Mouse (Mus musculus) heart, embryonic 12.5 days (tissue): ENCODE measurements around the gene Tgfbi. TPM values are rescaled to one million over a fixed set of nuclear protein-coding genes. Genes with fewer than 3 reads are reported as not detected.

Source experiments
- ATAC-seq: fragments of 200-750 bp; cut with Nextera tagmentation; 2 replicates; pipeline ENCODE4 v1.8.0; 2017; ENCODE audit warnings: moderate TSS enrichment, moderate library complexity; ENCODE audit not compliant: insufficient number of reproducible peaks, low FRiP score
- H3K27ac ChIP-seq: fragments of 300-500 bp; sonication (generic); 2 replicates; pipeline ENCODE4 v1.5.1; 2016; ENCODE audit warnings: mild to moderate bottlenecking, moderate library complexity; ENCODE audit not compliant: poor library complexity, severe bottlenecking
- H3K27me3 ChIP-seq: fragments of 300-500 bp; sonication (generic); replicated peaks from 2 replicates; pipeline ENCODE4 v1.6.1; 2016; ENCODE audit warnings: mild to moderate bottlenecking, moderate library complexity
- H3K36me3 ChIP-seq: fragments of 300-500 bp; sonication (generic); 2 replicates; pipeline ENCODE4 v1.6.1; 2016; ENCODE audit warnings: mild to moderate bottlenecking, moderate library complexity
- H3K4me1 ChIP-seq: fragments of 300-500 bp; sonication (generic); replicated peaks from 2 replicates; pipeline ENCODE4 v1.6.1; 2016; ENCODE audit warnings: mild to moderate bottlenecking
- H3K4me2 ChIP-seq: fragments of 300-500 bp; sonication (generic); 2 replicates; pipeline ENCODE4 v1.6.1; 2016; ENCODE audit warnings: mild to moderate bottlenecking, moderate library complexity
- H3K4me3 ChIP-seq: fragments of 300-500 bp; sonication (generic); 2 replicates; pipeline ENCODE4 v1.5.1; 2016; ENCODE audit warnings: mild to moderate bottlenecking
- H3K9ac ChIP-seq: fragments of 300-500 bp; sonication (generic); 2 replicates; pipeline ENCODE4 v1.6.1; 2016; ENCODE audit warnings: mild to moderate bottlenecking, moderate library complexity
- H3K9me3 ChIP-seq: fragments of 300-500 bp; sonication (generic); replicated peaks from 2 replicates; pipeline ENCODE4 v1.6.1; 2016; ENCODE audit warnings: mild to moderate bottlenecking, moderate library complexity
- WGBS: fragments of 180-500 bp; shearing (Covaris S2); methylation state at CpG from one replicate; pipeline ENCODE4 v1.1.7; 2016; 5-methylcytosine and 5-hydroxymethylcytosine counted together
- polyA plus RNA-seq: library from polyadenylated mRNA; unstranded; fragments of >200 nt; fragmentation: Nextera tagmentation; extraction: Ambion mirVana; gene quantifications from 2 replicates; pipeline ENCODE4 v1.2.1, GENCODE M21; 2016

Gene Tgfbi
- polyA plus RNA-seq, 1 experiment from 2014 or later = 107 TPM

- no peak overlapping the region for H3K9ac ChIP-seq
- no peak overlapping the region for H3K4me2 ChIP-seq
- H3K36me3 ChIP-seq = no peaks in the 10 kb centered on the region
- no peaks in the 10 kb centered on the region for H3K27me3 ChIP-seq
- ATAC-seq = no peak
- no peak overlapping the region for H3K4me3 ChIP-seq
- no peak overlapping the region for H3K27ac ChIP-seq
- H3K4me1 ChIP-seq = peaks cover 26% of the 10 kb centered on the region
- no peaks in the 10 kb centered on the region; the same call in 1 of the 2 replicates for H3K9me3 ChIP-seq
- WGBS = 77% methylated on average over 6 of the region's 6 CpGs
These were observed 49.6 kb downstream of the Tgfbi start for GRCm38 (mm10) chr13:56658931-56659330.

- Histone ChIP-seq H3K4me2 (peak overlapping the region; percentile 20), H3K27ac (peak overlapping the region; percentile 92), H3K9ac (peak overlapping the region; percentile 51; the same call in 1 of the 2 replicates), H3K9me3 (no peaks in the 10 kb centered on the region; the same call in 1 of the 2 replicates), H3K36me3 (no peaks in the 10 kb centered on the region), H3K27me3 (no peaks in the 10 kb centered on the region), H3K4me3 (no peak overlapping the region), H3K4me1 (peaks cover 30% of the 10 kb centered on the region)
- 28% methylated on average over 7 of the region's 7 CpGs for WGBS
- ATAC-seq = peak; percentile 60
These were observed 52.7 kb downstream of the Tgfbi start for GRCm38 (mm10) chr13:56661914-56662621.

GRCm38 (mm10) chr13:56664256-56665170 lies 55.2 kb downstream of the Tgfbi start:
- Histone ChIP-seq H3K9me3 (no peaks in the 10 kb centered on the region; the same call in 1 of the 2 replicates), H3K4me3 (no peak overlapping the region), H3K9ac (no peak overlapping the region), H3K4me1 (peaks cover 35% of the 10 kb centered on the region), H3K36me3 (no peaks in the 10 kb centered on the region), H3K27ac (no peak overlapping the region), H3K4me2 (no peak overlapping the region), H3K27me3 (no peaks in the 10 kb centered on the region)
- WGBS = 75% methylated on average over 17 of the region's 17 CpGs
- no peak for ATAC-seq

- H3K9me3 ChIP-seq = no peaks in the 10 kb centered on the region
- no peaks in the 10 kb centered on the region for H3K36me3 ChIP-seq
- no peak overlapping the region for H3K27ac ChIP-seq
- H3K4me2 ChIP-seq = no peak overlapping the region
- 29% methylated on average over 11 of the region's 11 CpGs for WGBS
- H3K4me3 ChIP-seq = no peak overlapping the region
- no peaks in the 10 kb centered on the region for H3K27me3 ChIP-seq
- H3K9ac ChIP-seq = 0 out of 2 replicates have a peak overlapping the region, but pooled peaks have one; percentile 4
- peaks cover 21% of the 10 kb centered on the region for H3K4me1 ChIP-seq
- no peak for ATAC-seq
These were observed 61.9 kb downstream of the Tgfbi start for GRCm38 (mm10) chr13:56671206-56671605.

- H3K4me2 ChIP-seq = no peak overlapping the region
- no peaks in the 10 kb centered on the region for H3K36me3 ChIP-seq
- no peak overlapping the region for H3K9ac ChIP-seq
- no peak for ATAC-seq
- no peaks in the 10 kb centered on the region for H3K27me3 ChIP-seq
- H3K4me3 ChIP-seq = no peak overlapping the region
- peak overlapping the region; percentile 63 for H3K27ac ChIP-seq
- WGBS = 63% methylated on average over 4 of the region's 4 CpGs
- no peaks in the 10 kb centered on the region for H3K9me3 ChIP-seq
- H3K4me1 ChIP-seq = peaks cover 36% of the 10 kb centered on the region
These were observed 68.4 kb downstream of the Tgfbi start for GRCm38 (mm10) chr13:56677731-56678130.

- ATAC-seq = peak; percentile 74
- WGBS = 36% methylated on average over 10 of the region's 10 CpGs
These were observed 69.0 kb downstream of the Tgfbi start for GRCm38 (mm10) chr13:56678188-56678787.

GRCm38 (mm10) chr13:56678826-56679504 lies 69.6 kb downstream of the Tgfbi start:
- no peaks in the 10 kb centered on the region for H3K36me3 ChIP-seq
- H3K9me3 ChIP-seq = no peaks in the 10 kb centered on the region
- no peak overlapping the region for H3K9ac ChIP-seq
- H3K27me3 ChIP-seq = no peaks in the 10 kb centered on the region
- H3K4me3 ChIP-seq = no peak overlapping the region
- peaks cover 42% of the 10 kb centered on the region for H3K4me1 ChIP-seq
- H3K4me2 ChIP-seq = 0 out of 2 replicates have a peak overlapping the region, but pooled peaks have one; percentile 0
- peak overlapping the region; percentile 63 for H3K27ac ChIP-seq
- WGBS = 31% methylated on average over 10 of the region's 10 CpGs
- peak; percentile 75 for ATAC-seq

More at GRCm38 (mm10) chr13:56678188-56678787, 69.0 kb downstream of the Tgfbi start:
- H3K27me3 ChIP-seq = no peaks in the 10 kb centered on the region
- no peaks in the 10 kb centered on the region for H3K36me3 ChIP-seq
- no peak overlapping the region for H3K4me3 ChIP-seq
- peak overlapping the region; percentile 63 for H3K27ac ChIP-seq
- H3K9ac ChIP-seq = no peak overlapping the region
- no peaks in the 10 kb centered on the region for H3K9me3 ChIP-seq
- 0 out of 2 replicates have a peak overlapping the region, but pooled peaks have one; percentile 2 for H3K4me2 ChIP-seq
- peaks cover 38% of the 10 kb centered on the region for H3K4me1 ChIP-seq

- H3K27me3 ChIP-seq = no peaks in the 10 kb centered on the region
- no peak for ATAC-seq
- peak overlapping the region; percentile 14; the same call in 1 of the 2 replicates for H3K27ac ChIP-seq
- 63% methylated on average over 4 of the region's 4 CpGs for WGBS
- no peak overlapping the region for H3K9ac ChIP-seq
- H3K4me2 ChIP-seq = no peak overlapping the region
- no peaks in the 10 kb centered on the region for H3K36me3 ChIP-seq
- peaks cover 42% of the 10 kb centered on the region for H3K4me1 ChIP-seq
- no peak overlapping the region for H3K4me3 ChIP-seq
- H3K9me3 ChIP-seq = no peaks in the 10 kb centered on the region
These were observed 72.6 kb downstream of the Tgfbi start for GRCm38 (mm10) chr13:56681924-56682323.

- Histone ChIP-seq H3K9ac (no peak overlapping the region), H3K27ac (peak overlapping the region; percentile 14; the same call in 1 of the 2 replicates)
These were observed 73.0 kb downstream of the Tgfbi start for GRCm38 (mm10) chr13:56682326-56682725.

GRCm38 (mm10) chr13:56683306-56683705 lies 74.0 kb downstream of the Tgfbi start:
- H3K36me3 ChIP-seq = no peaks in the 10 kb centered on the region
- no peaks in the 10 kb centered on the region for H3K27me3 ChIP-seq
- no peak overlapping the region for H3K4me3 ChIP-seq
- H3K9me3 ChIP-seq = no peaks in the 10 kb centered on the region
- H3K4me1 ChIP-seq = peaks cover 29% of the 10 kb centered on the region
- H3K9ac ChIP-seq = no peak overlapping the region
- no peak overlapping the region for H3K4me2 ChIP-seq
- no peak for ATAC-seq
- WGBS = 87% methylated on average over 7 of the region's 7 CpGs
- no peak overlapping the region for H3K27ac ChIP-seq

More at GRCm38 (mm10) chr13:56682326-56682725, 73.0 kb downstream of the Tgfbi start:
- Histone ChIP-seq H3K36me3 (no peaks in the 10 kb centered on the region), H3K4me1 (peaks cover 38% of the 10 kb centered on the region), H3K4me2 (no peak overlapping the region), H3K9me3 (no peaks in the 10 kb centered on the region), H3K27me3 (no peaks in the 10 kb centered on the region), H3K4me3 (no peak overlapping the region)
- no peak for ATAC-seq
- 73% methylated on average over 17 of the region's 17 CpGs for WGBS
